Mouse (Mus musculus) intestine, postnatal 0 days (tissue): ENCODE results near the gene Stx1b. TPM values are rescaled to one million over a fixed set of nuclear protein-coding genes. Genes with fewer than 3 reads are reported as not detected.
A peak's percentile ranks its signal among the peaks of the same experiment; 100 is the strongest.
"Not testable (repeated sequence)": the region's sequence is repeated elsewhere in the genome, so short reads cannot be mapped to it uniquely, and the experiment has no call there.

Experiments used
- ATAC-seq: fragments of 200-750 bp; cut with Nextera tagmentation; 2 replicates; pipeline ENCODE4 v1.8.0; 2017; ENCODE audit warnings: mild to moderate bottlenecking, moderate TSS enrichment, moderate library complexity
- H3K27ac ChIP-seq: fragments of 300-500 bp; sonication (generic); 2 replicates; pipeline ENCODE4 v1.5.1; 2014; ENCODE audit warnings: mild to moderate bottlenecking, low read depth, low read length, moderate library complexity
- H3K27me3 ChIP-seq: fragments of 300-500 bp; sonication (generic); replicated peaks from 2 replicates; pipeline ENCODE4 v1.6.1; 2014; ENCODE audit warnings: low read length, mixed read lengths; ENCODE audit not compliant: control insufficient read depth, insufficient read depth
- H3K36me3 ChIP-seq: fragments of 300-500 bp; sonication (generic); 2 replicates; pipeline ENCODE4 v1.6.1; 2014; ENCODE audit warnings: mild to moderate bottlenecking, moderate library complexity; ENCODE audit not compliant: control insufficient read depth, insufficient read depth
- H3K4me1 ChIP-seq: fragments of 300-500 bp; sonication (generic); replicated peaks from 2 replicates; pipeline ENCODE4 v1.6.1; 2014; ENCODE audit warnings: antibody characterized with exemption, low read length, mixed read lengths; ENCODE audit not compliant: control insufficient read depth, insufficient read depth
- H3K4me2 ChIP-seq: fragments of 300-500 bp; sonication (generic); replicated peaks from 2 replicates; pipeline ENCODE4 v1.6.1; 2014; ENCODE audit warnings: low read depth, mild to moderate bottlenecking, moderate library complexity
- H3K4me3 ChIP-seq: fragments of 300-500 bp; sonication (generic); 2 replicates; pipeline ENCODE4 v1.5.1; 2014; ENCODE audit warnings: low read depth, low read length
- H3K9ac ChIP-seq: fragments of 300-500 bp; sonication (generic); 2 replicates; pipeline ENCODE4 v1.6.1; 2014; ENCODE audit warnings: mild to moderate bottlenecking, low read depth, low read length
- H3K9me3 ChIP-seq: fragments of 300-500 bp; sonication (generic); 2 replicates; pipeline ENCODE4 v1.6.1; 2016; ENCODE audit warnings: mixed run types; ENCODE audit not compliant: control insufficient read depth
- CTCF ChIP-seq: sonication (generic); IDR thresholded peaks from 2 replicates; pipeline ENCODE4 v1.5.1; 2016; ENCODE audit warnings: low read depth, mild to moderate bottlenecking, control low read depth, antibody characterized with exemption, moderate library complexity
- WGBS: fragments of 180-500 bp; shearing (Covaris S2); extraction: QIAGEN DNeasy Blood & Tissue Kit; methylation state at CpG from one replicate; pipeline ENCODE4 v1.1.7; 2014; 5-methylcytosine and 5-hydroxymethylcytosine counted together
- polyA plus RNA-seq: library from polyadenylated mRNA; unstranded; fragments of >200 nt; fragmentation: Nextera tagmentation; extraction: Ambion mirVana; gene quantifications from 2 replicates; pipeline ENCODE4 v1.2.1, GENCODE M21; 2015

Stx1b gene
- polyA plus RNA-seq, 1 experiment from 2014 or later: 0.74 TPM

GRCm38 (mm10) chr7:127778350-127778749 is 46.0 kb downstream of the Stx1b start:
- 79% methylated on average over 4 of the region's 4 CpGs for WGBS
- no peaks in the 10 kb centered on the region for H3K9me3 ChIP-seq
- peak overlapping the region; percentile 96 for H3K9ac ChIP-seq
- no peaks in the 10 kb centered on the region for H3K27me3 ChIP-seq
- peak overlapping the region; percentile 85 for H3K4me2 ChIP-seq
- no peak for TF ChIP-seq CTCF
- H3K36me3 ChIP-seq: peaks cover 25% of the 10 kb centered on the region
- ATAC-seq: no peak
- 0 out of 2 replicates have a peak, but pooled peaks cover 4% of the 10 kb centered on the region for H3K4me1 ChIP-seq
- peak overlapping the region; percentile 85 for H3K4me3 ChIP-seq
- no peak overlapping the region for H3K27ac ChIP-seq

GRCm38 (mm10) chr7:127777474-127778266 is 46.7 kb downstream of the Stx1b start:
- Histone ChIP-seq H3K27me3 (no peaks in the 10 kb centered on the region), H3K4me1 (0 out of 2 replicates have a peak, but pooled peaks cover 4% of the 10 kb centered on the region), H3K4me2 (peak overlapping the region; percentile 85), H3K4me3 (peak overlapping the region; percentile 85), H3K9me3 (no peaks in the 10 kb centered on the region), H3K9ac (peak overlapping the region; percentile 96), H3K36me3 (peaks cover 25% of the 10 kb centered on the region), H3K27ac (peak overlapping the region; percentile 98)
- ATAC-seq: peak; percentile 22
- TF ChIP-seq CTCF: no peak
- 3% methylated on average over 49 of the region's 66 CpGs for whole genome bisulfite sequencing

GRCm38 (mm10) chr7:127776878-127777473 is 47.4 kb downstream of the Stx1b start:
- H3K4me3 ChIP-seq: peak overlapping the region; percentile 85
- under 1% methylated on average over 66 of the region's 70 CpGs for WGBS
- H3K27me3 ChIP-seq: no peaks in the 10 kb centered on the region
- H3K4me2 ChIP-seq: peak overlapping the region; percentile 85
- H3K9ac ChIP-seq: peak overlapping the region; percentile 96
- TF ChIP-seq CTCF: no peak
- H3K9me3 ChIP-seq: no peaks in the 10 kb centered on the region
- peak; percentile 92 for ATAC-seq
- peaks cover 18% of the 10 kb centered on the region for H3K36me3 ChIP-seq
- 0 out of 2 replicates have a peak, but pooled peaks cover 4% of the 10 kb centered on the region for H3K4me1 ChIP-seq
- peak overlapping the region; percentile 98 for H3K27ac ChIP-seq

GRCm38 (mm10) chr7:127776426-127776825 is 47.9 kb downstream of the Stx1b start, which contains the start of gene Setd1a:
Gene Setd1a, plus strand, starts transcription at chr7:127776670.
- peak within 1 kb of the TSS; percentile 96 for H3K9ac ChIP-seq
- no peaks in the 10 kb centered on the region for H3K9me3 ChIP-seq
- no peak for TF ChIP-seq CTCF
- peak within 1 kb of the TSS; percentile 85 for H3K4me2 ChIP-seq
- H3K36me3 ChIP-seq: peaks cover 13% of the 10 kb centered on the region
- H3K4me1 ChIP-seq: 0 out of 2 replicates have a peak, but pooled peaks cover 4% of the 10 kb centered on the region
- no peaks in the 10 kb centered on the region for H3K27me3 ChIP-seq
- H3K27ac ChIP-seq: peak within 1 kb of the TSS; percentile 98
- peak; percentile 50 for ATAC-seq
- WGBS: 0% methylated on average over 23 of the region's 23 CpGs
- H3K4me3 ChIP-seq: peak within 1 kb of the TSS; percentile 85

- ATAC-seq, H3K4me1 ChIP-seq, H3K27ac ChIP-seq, H3K27me3 ChIP-seq, H3K9ac ChIP-seq, H3K36me3 ChIP-seq, H3K9me3 ChIP-seq: not testable (repeated sequence)
- WGBS: 68% methylated on average over 7 of the region's 7 CpGs
- peak overlapping the region; percentile 85 for H3K4me2 ChIP-seq
- H3K4me3 ChIP-seq: peak overlapping the region; percentile 85
Measured at GRCm38 (mm10) chr7:127775837-127776236, 48.5 kb downstream of the Stx1b start.

- Histone ChIP-seq H3K36me3 (no peaks in the 10 kb centered on the region), H3K4me2 (no peak overlapping the region), H3K4me3 (no peak overlapping the region), H3K27me3 (no peaks in the 10 kb centered on the region), H3K27ac (no peak overlapping the region), H3K4me1 (peaks cover 4% of the 10 kb centered on the region; the same call in 1 of the 2 replicates), H3K9me3 (no peaks in the 10 kb centered on the region), H3K9ac (no peak overlapping the region)
- WGBS: 38% methylated on average over 9 of the region's 9 CpGs
- ATAC-seq: 0 out of 2 replicates have a peak, but pooled peaks have one; percentile 5
- TF ChIP-seq CTCF: peak; percentile 88
Measured at GRCm38 (mm10) chr7:127773664-127774384, 50.5 kb downstream of the Stx1b start.
